Mouse (Mus musculus): Measurements from ENCODE around the gene Sox5. TPM values are rescaled to one million over a fixed set of nuclear protein-coding genes. Genes with fewer than 3 reads are reported as not detected.

Sox5 gene
- polyA plus RNA-seq, 1 experiment from 2014 or later = 38.9 TPM

DNA sequence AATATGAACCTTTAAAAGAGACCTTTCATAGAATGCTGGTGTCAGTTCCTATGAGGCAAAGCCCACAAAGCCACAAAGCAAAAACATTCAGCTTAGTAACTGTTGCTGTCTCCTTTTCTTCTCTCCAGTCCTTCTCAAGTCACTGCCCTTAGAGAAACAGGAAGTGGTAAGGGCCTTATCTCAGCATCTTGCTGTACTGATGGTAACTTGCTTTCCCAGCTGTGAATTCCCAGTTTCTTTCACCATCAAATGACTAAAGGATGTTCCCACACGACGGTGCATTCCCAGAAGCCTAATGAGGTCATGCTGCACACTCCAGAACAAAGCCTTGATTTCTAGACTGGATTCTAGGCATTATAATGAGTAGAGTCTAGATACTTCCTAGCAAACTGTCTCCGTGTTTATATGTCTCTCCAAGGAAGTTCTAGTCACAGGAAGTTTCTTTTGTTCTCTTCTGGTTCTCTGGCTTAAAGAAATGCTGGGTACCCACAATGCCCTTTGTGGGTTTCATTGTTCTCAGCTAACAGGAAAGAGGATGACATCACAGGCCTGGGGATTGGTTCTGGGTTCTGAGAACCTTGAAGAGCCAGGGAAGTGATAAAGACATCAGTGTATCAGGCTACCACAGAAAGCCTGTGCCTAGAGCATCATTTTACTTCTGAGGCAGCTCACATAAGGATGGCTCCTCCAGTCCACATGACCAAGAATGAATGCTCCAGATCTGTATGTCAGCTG lies 111.2 kb downstream of the Sox5 start:
- Histone ChIP-seq H3K4me2 (no peak overlapping the region), H3K27me3 (no peaks in the 10 kb centered on the region), H3K27ac (replicated peaks) (no peak overlapping the region), H3K4me3 (no peak overlapping the region), H3K4me1 (replicated peaks) (no peaks in the 10 kb centered on the region), H3K36me3 (no peaks in the 10 kb centered on the region), H3K9ac (no peak overlapping the region), H3K9me3 (no peaks in the 10 kb centered on the region)
- WGBS = 42% methylated on average over 3 of the region's 3 CpGs
- ATAC-seq (ENCODE audit: low FRiP score, low read depth) = no peak

DNA sequence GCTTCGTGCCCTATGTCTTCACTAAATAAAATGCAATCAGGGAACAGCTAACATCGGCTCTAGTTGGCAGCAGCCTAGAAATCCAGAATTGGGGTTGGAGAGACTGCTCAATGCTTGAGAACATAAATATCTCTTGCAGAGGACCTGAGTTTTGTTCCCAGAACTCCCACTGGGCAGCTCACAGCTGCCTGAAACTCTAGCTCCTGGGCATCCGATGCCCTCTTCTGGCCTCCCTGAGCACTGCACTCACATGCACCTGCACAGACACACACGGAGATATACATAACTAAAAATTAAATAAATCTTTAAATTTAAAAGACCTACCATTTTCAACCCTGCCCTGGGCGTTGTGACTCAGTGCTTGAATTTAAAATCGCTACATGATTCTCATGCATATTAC lies 115.2 kb downstream of the Sox5 start:
- H3K36me3 ChIP-seq = no peaks in the 10 kb centered on the region
- WGBS = 94% methylated on average over 6 of the region's 6 CpGs
- no peaks in the 10 kb centered on the region for H3K27me3 ChIP-seq
- no peak overlapping the region for H3K4me3 ChIP-seq
- H3K9ac ChIP-seq = no peak overlapping the region
- no peaks in the 10 kb centered on the region for H3K9me3 ChIP-seq
- ATAC-seq (ENCODE audit: low FRiP score, low read depth) = no peak
- H3K4me1 ChIP-seq (replicated peaks) = no peaks in the 10 kb centered on the region
- no peak overlapping the region for H3K4me2 ChIP-seq
- H3K27ac ChIP-seq (replicated peaks) = no peak overlapping the region

DNA sequence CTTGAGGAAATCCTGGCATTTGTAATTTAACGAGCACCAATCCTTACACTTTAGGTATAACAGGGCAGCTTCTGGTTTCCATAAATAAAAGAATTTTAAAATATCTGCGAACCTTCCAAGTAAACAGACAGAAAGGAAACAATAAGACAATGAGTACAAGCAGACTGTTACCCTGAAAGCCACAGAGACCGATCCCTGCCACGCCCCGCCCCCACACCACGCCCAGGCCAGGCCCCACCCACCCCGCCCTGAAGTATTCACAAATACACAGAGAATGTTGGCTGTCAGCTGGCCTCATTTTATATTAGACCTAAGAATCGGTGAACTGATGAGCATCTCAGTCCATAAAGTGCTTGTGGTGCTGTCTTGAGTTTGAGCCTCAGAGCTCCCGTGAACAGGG lies 117.0 kb downstream of the Sox5 start:
- no peaks in the 10 kb centered on the region for H3K4me1 ChIP-seq (replicated peaks)
- H3K9me3 ChIP-seq = no peaks in the 10 kb centered on the region
- H3K36me3 ChIP-seq = no peaks in the 10 kb centered on the region
- H3K4me3 ChIP-seq = no peak overlapping the region
- H3K9ac ChIP-seq = no peak overlapping the region
- no peaks in the 10 kb centered on the region for H3K27me3 ChIP-seq
- no peak overlapping the region for H3K4me2 ChIP-seq
- no peak for ATAC-seq (ENCODE audit: low FRiP score, low read depth)
- no peak overlapping the region for H3K27ac ChIP-seq (replicated peaks)
- 91% methylated on average over 9 of the region's 9 CpGs for WGBS

DNA sequence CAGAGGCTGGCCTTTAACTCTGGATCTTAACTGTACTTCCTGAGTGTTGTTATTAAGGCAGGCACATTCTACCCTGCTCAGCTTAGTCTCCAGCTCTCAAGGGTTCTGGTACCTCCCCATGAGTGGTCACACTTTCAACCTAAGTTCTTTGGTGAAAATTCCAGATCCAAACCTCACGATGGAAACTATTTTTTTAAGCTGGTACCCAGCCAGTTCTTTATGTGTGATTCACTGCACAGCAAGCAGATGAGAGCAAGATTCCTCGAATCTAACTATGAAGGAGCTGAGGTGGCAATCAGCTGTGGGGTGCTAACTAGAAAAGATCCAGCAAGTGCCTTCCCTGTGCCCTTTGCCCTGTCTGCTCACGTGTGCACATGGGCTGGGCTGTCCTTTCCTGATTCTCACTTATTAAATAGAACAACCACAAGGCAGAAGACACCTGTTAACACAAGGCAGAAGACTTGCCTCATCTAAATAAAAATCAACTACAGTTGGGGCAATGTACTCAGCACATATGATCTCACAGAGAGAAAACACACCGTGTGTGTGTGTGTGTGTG lies 118.2 kb downstream of the Sox5 start:
- no peak for ATAC-seq (ENCODE audit: low FRiP score, low read depth)
- no peaks in the 10 kb centered on the region for H3K27me3 ChIP-seq
- no peaks in the 10 kb centered on the region for H3K4me1 ChIP-seq (replicated peaks)
- H3K9me3 ChIP-seq = no peaks in the 10 kb centered on the region
- no peak overlapping the region for H3K4me2 ChIP-seq
- no peaks in the 10 kb centered on the region for H3K36me3 ChIP-seq
- WGBS = 75% methylated on average over 4 of the region's 4 CpGs
- no peak overlapping the region for H3K27ac ChIP-seq (replicated peaks)
- no peak overlapping the region for H3K4me3 ChIP-seq
- no peak overlapping the region for H3K9ac ChIP-seq

DNA sequence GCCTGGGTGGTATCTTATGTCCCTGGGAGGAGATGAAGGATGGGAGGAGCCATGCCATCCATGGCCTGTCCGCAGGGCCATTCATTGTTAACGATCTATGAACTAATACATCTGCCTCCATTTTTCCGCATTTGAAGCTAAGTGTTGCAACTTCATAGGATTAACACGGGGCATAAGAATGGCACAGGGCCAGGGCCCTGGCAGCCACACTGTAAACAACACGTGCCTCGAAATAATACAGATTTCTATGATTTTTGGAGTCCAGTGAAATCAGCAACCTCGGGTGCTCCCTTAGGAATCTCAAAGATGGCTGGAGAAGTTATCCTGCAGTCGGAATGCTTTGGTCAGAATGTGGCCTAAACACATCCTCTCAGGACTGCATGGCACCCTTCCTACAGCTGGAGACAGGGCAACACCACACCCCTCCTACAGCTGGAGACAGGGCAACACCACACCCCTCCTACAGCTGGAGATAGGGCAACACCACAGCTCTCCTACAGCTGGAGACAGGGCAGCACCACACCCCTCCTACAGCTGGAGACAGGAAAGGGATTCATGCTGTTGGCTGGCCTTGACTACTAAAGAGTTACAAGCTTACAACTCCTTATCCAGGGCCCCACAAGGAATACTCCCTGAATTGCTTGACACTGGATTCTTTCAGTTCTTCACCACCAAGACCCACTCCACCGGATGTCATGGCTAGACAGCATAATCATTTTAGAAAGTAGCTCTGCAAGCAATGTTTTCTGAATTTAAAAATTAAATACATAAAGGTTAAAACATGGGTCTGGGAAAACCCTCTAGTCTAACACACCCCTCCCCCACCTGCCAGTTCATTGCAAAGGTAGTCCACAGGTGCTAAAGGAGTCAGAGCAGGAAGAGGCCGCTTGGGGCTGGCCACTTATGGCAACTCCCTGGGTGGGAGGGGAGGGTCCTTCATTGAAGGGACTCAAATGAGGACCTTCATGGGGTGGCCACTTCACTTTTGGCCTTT lies 122.4 kb downstream of the Sox5 start:
- no peaks in the 10 kb centered on the region for H3K4me1 ChIP-seq (replicated peaks)
- no peak overlapping the region for H3K27ac ChIP-seq (replicated peaks)
- 72% methylated on average over 10 of the region's 10 CpGs for WGBS
- no peaks in the 10 kb centered on the region for H3K36me3 ChIP-seq
- no peak overlapping the region for H3K4me2 ChIP-seq
- no peak overlapping the region for H3K9ac ChIP-seq
- H3K27me3 ChIP-seq = no peaks in the 10 kb centered on the region
- no peaks in the 10 kb centered on the region for H3K9me3 ChIP-seq
- ATAC-seq (ENCODE audit: low FRiP score, low read depth) = no peak
- H3K4me3 ChIP-seq = no peak overlapping the region

DNA sequence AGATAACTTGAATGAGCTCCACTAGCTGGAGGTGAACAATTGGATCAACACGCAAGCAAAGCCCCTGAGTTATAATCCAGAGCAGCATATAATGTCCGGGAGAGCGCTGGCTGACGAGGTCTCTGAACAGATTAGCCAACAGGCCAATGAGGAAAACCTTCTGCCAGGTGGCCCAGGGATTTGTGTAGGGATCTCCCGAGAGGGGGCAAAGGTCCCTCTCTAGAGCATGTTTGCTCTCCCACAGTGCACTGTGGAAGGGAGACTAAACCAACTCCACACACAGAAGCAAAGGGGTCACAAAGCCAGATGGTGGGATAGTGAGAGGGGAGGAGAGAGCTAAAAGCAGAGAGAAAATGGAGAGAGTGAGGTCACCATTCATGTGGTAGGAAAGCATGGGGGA lies 128.9 kb downstream of the Sox5 start:
- no peak for ATAC-seq (ENCODE audit: low FRiP score, low read depth)
- Histone ChIP-seq H3K9me3 (no peaks in the 10 kb centered on the region), H3K36me3 (no peaks in the 10 kb centered on the region), H3K4me3 (no peak overlapping the region), H3K27me3 (no peaks in the 10 kb centered on the region), H3K27ac (replicated peaks) (no peak overlapping the region), H3K9ac (no peak overlapping the region), H3K4me1 (replicated peaks) (no peaks in the 10 kb centered on the region), H3K4me2 (no peak overlapping the region)
- 85% methylated on average over 5 of the region's 5 CpGs for WGBS

DNA sequence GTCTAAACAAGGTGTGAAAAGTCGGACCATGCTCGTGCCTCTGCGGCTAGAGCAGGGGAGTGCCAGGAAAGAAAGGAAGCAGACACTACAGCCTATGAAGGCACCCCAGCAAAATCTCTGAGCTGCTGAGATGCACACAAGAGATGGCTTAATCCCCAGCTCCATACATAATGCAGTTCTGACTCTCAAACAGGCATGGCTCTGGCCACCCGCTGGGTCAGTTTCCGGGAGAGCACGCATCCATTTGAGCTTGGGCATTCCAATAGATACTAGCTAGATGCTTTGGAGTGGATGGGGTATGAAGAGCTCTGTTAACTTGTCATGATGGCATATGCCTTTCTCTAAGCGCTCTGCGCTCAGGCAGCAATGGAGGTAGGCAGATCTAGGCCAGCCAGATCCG lies 132.9 kb downstream of the Sox5 start:
- no peak overlapping the region for H3K4me3 ChIP-seq
- no peak overlapping the region for H3K4me2 ChIP-seq
- no peaks in the 10 kb centered on the region for H3K9me3 ChIP-seq
- H3K27me3 ChIP-seq = no peaks in the 10 kb centered on the region
- H3K4me1 ChIP-seq (replicated peaks) = no peaks in the 10 kb centered on the region
- no peak overlapping the region for H3K9ac ChIP-seq
- no peak for ATAC-seq (ENCODE audit: low FRiP score, low read depth)
- 64% methylated on average over 9 of the region's 9 CpGs for WGBS
- H3K27ac ChIP-seq (replicated peaks) = no peak overlapping the region
- no peaks in the 10 kb centered on the region for H3K36me3 ChIP-seq

DNA sequence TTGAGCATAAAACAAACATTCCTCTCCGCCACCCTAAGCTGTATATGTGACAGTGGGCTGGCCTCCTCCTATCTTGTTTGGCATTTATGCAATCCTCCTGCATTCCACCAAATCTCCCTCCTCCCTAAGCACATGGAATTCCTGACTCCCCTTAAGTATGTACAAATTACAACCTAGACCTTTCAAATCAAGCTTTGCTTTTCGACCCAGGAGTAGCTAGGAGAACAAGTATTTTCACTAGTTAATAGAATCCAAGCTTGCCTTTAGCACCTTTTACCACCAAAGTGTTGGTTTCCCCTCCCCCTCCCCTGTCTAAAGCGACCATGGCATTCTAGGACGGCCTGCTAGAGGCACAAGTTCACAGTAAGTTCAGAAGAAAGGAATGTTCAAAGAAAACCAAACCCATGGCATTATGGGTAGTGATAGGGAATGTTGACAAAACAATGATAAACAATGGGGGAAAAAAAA lies 133.6 kb downstream of the Sox5 start:
- H3K4me2 ChIP-seq = no peak overlapping the region
- no peaks in the 10 kb centered on the region for H3K4me1 ChIP-seq (replicated peaks)
- H3K36me3 ChIP-seq = no peaks in the 10 kb centered on the region
- no peaks in the 10 kb centered on the region for H3K9me3 ChIP-seq
- H3K27me3 ChIP-seq = no peaks in the 10 kb centered on the region
- ATAC-seq (ENCODE audit: low FRiP score, low read depth) = no peak
- H3K27ac ChIP-seq (replicated peaks) = no peak overlapping the region
- no peak overlapping the region for H3K9ac ChIP-seq
- no peak overlapping the region for H3K4me3 ChIP-seq
- WGBS = 41% methylated on average over 4 of the region's 4 CpGs

DNA sequence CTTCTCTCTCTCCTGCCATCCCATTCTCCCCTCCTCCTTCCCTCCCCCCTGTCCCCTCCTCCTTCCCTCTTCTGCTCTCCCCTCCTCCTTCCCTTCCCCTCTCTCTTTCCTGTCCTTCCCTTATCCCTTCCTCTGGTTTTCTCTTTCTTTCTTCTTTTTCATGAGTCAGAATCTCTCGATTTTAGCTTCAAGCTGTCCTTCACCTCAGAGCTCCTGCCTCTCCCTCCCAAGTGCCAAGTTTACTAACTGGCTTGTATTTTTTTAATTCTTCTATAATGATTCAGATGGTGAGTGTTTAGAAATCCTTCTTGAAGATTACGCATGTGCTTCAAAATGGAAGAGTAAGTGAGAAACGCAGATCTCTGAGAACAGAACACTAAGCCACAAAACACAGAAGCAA lies 135.4 kb downstream of the Sox5 start:
- Histone ChIP-seq H3K4me3 (no peak overlapping the region), H3K36me3 (no peaks in the 10 kb centered on the region), H3K4me2 (no peak overlapping the region), H3K27ac (replicated peaks) (no peak overlapping the region), H3K27me3 (no peaks in the 10 kb centered on the region), H3K4me1 (replicated peaks) (no peaks in the 10 kb centered on the region), H3K9ac (no peak overlapping the region), H3K9me3 (no peaks in the 10 kb centered on the region)
- WGBS = 95% methylated on average over 3 of the region's 3 CpGs
- ATAC-seq (ENCODE audit: low FRiP score, low read depth) = no peak

DNA sequence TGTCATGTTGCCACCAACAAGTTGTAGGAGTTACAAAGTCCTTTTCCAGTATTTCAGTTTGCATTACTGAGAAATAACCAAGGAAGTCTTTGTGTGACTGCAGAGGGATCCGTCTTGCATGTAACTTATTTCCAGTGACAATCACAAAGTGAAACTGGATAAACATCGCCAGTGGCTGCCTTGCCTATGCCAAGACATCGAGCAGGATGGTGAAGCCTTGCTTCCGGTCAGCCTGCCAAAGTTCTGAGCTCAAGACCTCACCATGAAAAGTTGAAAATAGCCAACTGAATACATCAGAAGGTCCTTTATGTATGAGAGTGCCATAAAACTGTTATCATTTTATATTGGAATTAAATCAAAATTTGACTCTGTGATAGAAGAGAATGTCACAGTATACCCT lies 136.0 kb downstream of the Sox5 start:
- no peak overlapping the region for H3K4me2 ChIP-seq
- 92% methylated on average over 4 of the region's 4 CpGs for WGBS
- H3K9me3 ChIP-seq = no peaks in the 10 kb centered on the region
- no peak overlapping the region for H3K9ac ChIP-seq
- H3K4me1 ChIP-seq (replicated peaks) = no peaks in the 10 kb centered on the region
- no peak overlapping the region for H3K27ac ChIP-seq (replicated peaks)
- H3K36me3 ChIP-seq = no peaks in the 10 kb centered on the region
- H3K27me3 ChIP-seq = no peaks in the 10 kb centered on the region
- no peak for ATAC-seq (ENCODE audit: low FRiP score, low read depth)
- H3K4me3 ChIP-seq = no peak overlapping the region

DNA sequence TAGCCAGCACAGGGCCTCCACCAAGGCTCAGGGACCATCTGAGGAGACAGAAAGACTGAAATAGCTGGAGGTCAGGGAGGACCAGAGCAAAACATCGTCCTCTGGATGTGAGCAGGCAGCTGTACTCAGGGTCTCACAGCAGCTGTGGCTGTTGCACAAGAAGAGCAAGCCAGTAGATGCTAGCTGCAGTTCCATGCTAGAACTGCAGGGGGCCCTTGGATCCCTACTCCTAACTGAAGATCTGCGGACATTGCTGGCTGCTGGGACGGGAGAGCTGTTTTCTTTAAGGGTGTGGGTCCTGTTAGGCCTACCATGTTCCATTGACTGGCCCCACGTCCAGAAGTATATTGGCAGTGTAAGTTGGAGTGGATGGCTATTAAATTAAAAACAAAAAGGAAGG lies 137.1 kb downstream of the Sox5 start:
- Histone ChIP-seq H3K27ac (replicated peaks) (no peak overlapping the region), H3K4me2 (no peak overlapping the region), H3K9ac (no peak overlapping the region), H3K4me1 (replicated peaks) (no peaks in the 10 kb centered on the region), H3K4me3 (no peak overlapping the region), H3K9me3 (no peaks in the 10 kb centered on the region), H3K36me3 (no peaks in the 10 kb centered on the region), H3K27me3 (no peaks in the 10 kb centered on the region)
- ATAC-seq (ENCODE audit: low FRiP score, low read depth) = no peak
- 76% methylated on average over 4 of the region's 4 CpGs for WGBS

DNA sequence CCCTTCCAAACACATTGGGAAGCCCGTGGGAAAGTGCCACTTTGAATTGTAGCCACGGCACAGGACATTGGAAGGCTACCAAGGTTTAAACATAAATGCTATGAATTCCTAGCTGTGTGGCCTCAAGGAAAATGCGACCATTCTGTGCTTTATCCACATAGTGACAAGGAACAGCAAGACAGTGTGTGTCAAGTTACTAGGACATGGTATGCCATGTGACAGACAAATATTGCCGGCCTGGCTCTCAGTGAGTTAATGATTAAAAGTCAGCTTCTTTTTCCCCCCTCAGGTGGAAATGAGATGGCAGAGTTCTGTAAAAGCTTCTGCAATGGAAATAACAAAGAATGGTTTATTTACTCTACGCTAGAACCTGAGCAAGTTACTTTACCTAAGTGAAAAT lies 138.2 kb downstream of the Sox5 start:
- no peak overlapping the region for H3K27ac ChIP-seq (replicated peaks)
- H3K9ac ChIP-seq = no peak overlapping the region
- no peaks in the 10 kb centered on the region for H3K9me3 ChIP-seq
- WGBS = 81% methylated on average over 5 of the region's 5 CpGs
- H3K4me2 ChIP-seq = no peak overlapping the region
- H3K36me3 ChIP-seq = no peaks in the 10 kb centered on the region
- 0 out of 2 replicates have a peak, but pooled peaks cover 3% of the 10 kb centered on the region for H3K4me1 ChIP-seq (replicated peaks)
- no peak overlapping the region for H3K4me3 ChIP-seq
- H3K27me3 ChIP-seq = no peaks in the 10 kb centered on the region
- ATAC-seq (ENCODE audit: low FRiP score, low read depth) = no peak

Measured in hindbrain, embryonic 15.5 days (tissue).